ENCODE assay signal across 27 mouse cellular contexts in genomic region chr11:87673282-87673681, GRCm38 (mm10). TPM values are rescaled to one million over a fixed set of nuclear protein-coding genes. Genes with fewer than 3 reads are reported as not detected.
"Had no signal": no experiment of that assay in that cellular context is flagged by ENCODE, and none has a peak within 500 bp of the region (broad histone marks: within the 10 kb centered on the region; RNA-seq: fewer than 3 reads in every experiment).

No protein-coding gene starts in this region.

- H3K27ac ChIP-seq: gastrocnemius, adult 2 months; heart, adult 2 months; heart, embryonic 13.5 days; heart, embryonic 15.5 days; hindbrain, embryonic 13.5 days; hindbrain, embryonic 15.5 days; hindbrain, postnatal 0 days; kidney, embryonic 15.5 days; kidney, postnatal 0 days; limb, embryonic 13.5 days had no signal

- DNase-seq: forebrain, postnatal 0 days; gastrocnemius, adult 2 months; gastrocnemius, postnatal 14 days; gastrocnemius, postnatal 36 days; heart, adult 11 months; heart, adult 2 months; heart, postnatal 14 days; heart, postnatal 36 days; kidney, adult 11 months; kidney, adult 2 months; kidney, adult 9 months; kidney, postnatal 14 days; kidney, postnatal 36 days; layer of hippocampus, adult 9-11 months; layer of hippocampus, postnatal 36 days; left cerebral cortex, postnatal 4 days had no signal

- ATAC-seq: forebrain, postnatal 0 days; hindbrain, postnatal 0 days; intestine, embryonic 16.5 days had no signal

- H3K9me3 ChIP-seq: heart, embryonic 13.5 days; heart, embryonic 15.5 days; hindbrain, embryonic 13.5 days; hindbrain, embryonic 15.5 days; kidney, embryonic 15.5 days; limb, embryonic 13.5 days had no signal

- H3K36me3 ChIP-seq: heart, embryonic 13.5 days; heart, embryonic 15.5 days; hindbrain, embryonic 13.5 days; hindbrain, embryonic 15.5 days; kidney, embryonic 15.5 days; limb, embryonic 13.5 days had no signal

- H3K4me3 ChIP-seq: gastrocnemius, adult 2 months; heart, adult 2 months; heart, embryonic 13.5 days; heart, embryonic 15.5 days; hindbrain, embryonic 13.5 days; hindbrain, embryonic 15.5 days; kidney, embryonic 15.5 days; limb, embryonic 13.5 days had no signal

- H3K27me3 ChIP-seq: heart, embryonic 15.5 days; hindbrain, embryonic 13.5 days; hindbrain, embryonic 15.5 days; kidney, embryonic 15.5 days; limb, embryonic 13.5 days had no signal

- H3K9ac ChIP-seq: forebrain, postnatal 0 days; heart, embryonic 13.5 days; heart, embryonic 15.5 days; hindbrain, embryonic 13.5 days; hindbrain, embryonic 15.5 days; kidney, embryonic 15.5 days; limb, embryonic 13.5 days had no signal

- H3K4me1 ChIP-seq: heart, embryonic 13.5 days; heart, embryonic 15.5 days; hindbrain, embryonic 13.5 days; hindbrain, embryonic 15.5 days; kidney, embryonic 15.5 days; limb, embryonic 13.5 days had no signal

- H3K4me2 ChIP-seq: heart, embryonic 11.5 days; heart, embryonic 13.5 days; heart, embryonic 15.5 days; hindbrain, embryonic 13.5 days; hindbrain, embryonic 15.5 days; kidney, embryonic 15.5 days; limb, embryonic 13.5 days had no signal

RNA-seq across cellular contexts. Expression of gene Rnf43, which starts 10.8 kb away (rescaled TPM):
- total RNA-seq: hematopoietic stem cell, adult 5-6 weeks had no signal

RNA-seq across cellular contexts. Expression of gene Hsf5, which starts 56.3 kb away (rescaled TPM):
- total RNA-seq: gastrocnemius, adult 2 months; gastrocnemius, postnatal 14 days; gastrocnemius, postnatal 36 days; heart, postnatal 36 days; hematopoietic stem cell, adult 5-6 weeks had no signal
